Mouse (Mus musculus): ENCODE measurements at regions not wholly inside any gene's neighbourhood (a gene's known extent, or its start where the extent isn't known, plus 50 kb on each side); places are given as distances from the start of the nearest gene placed in this dataset.
"Not testable (repeated sequence)": the region's sequence is repeated elsewhere in the genome, so short reads cannot be mapped to it uniquely, and the experiment has no call there.

DNA sequence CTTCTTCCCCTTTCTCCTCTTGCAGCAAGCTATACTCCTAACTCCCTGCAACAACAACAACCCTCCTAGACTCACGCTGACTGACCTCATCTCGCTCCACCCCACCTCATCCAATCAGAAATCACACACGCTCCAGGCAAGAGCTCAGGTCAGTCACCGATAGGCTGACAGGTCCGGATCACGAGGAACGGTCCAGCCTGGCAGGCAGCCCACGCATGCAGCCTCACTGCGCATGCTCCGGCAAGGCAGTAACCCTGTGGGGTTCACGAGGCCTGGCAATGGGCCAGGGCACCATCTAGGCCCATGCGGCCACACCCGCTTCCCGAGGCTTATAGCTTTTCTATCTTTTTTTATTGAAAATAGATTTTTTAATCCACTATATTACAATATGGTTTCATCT lies 69.8 kb upstream of the Lrrc55 start:
- not testable (repeated sequence) for TF ChIP-seq CTCF (IDR thresholded peaks at IDR 0.05); POLR2A (IDR thresholded peaks at IDR 0.05; ENCODE audit: insufficient read depth, low read depth, low read length)

All from heart, adult 2 months (tissue).